Mouse (Mus musculus): ENCODE measurements around the gene Lyl1. TPM values are rescaled to one million over a fixed set of nuclear protein-coding genes. Genes with fewer than 3 reads are reported as not detected.

Lyl1 gene
- total RNA-seq, 2 experiments from 2014 or later, result 4.2 to 4.5 TPM

GRCm38 (mm10) chr8:84698288-84698687, 3.0 kb upstream of the Lyl1 start:
- intact Hi-C loops (cut with DNase I), result no loop called here
- no peak for DNase-seq (ENCODE audit: low spot score)

DNA sequence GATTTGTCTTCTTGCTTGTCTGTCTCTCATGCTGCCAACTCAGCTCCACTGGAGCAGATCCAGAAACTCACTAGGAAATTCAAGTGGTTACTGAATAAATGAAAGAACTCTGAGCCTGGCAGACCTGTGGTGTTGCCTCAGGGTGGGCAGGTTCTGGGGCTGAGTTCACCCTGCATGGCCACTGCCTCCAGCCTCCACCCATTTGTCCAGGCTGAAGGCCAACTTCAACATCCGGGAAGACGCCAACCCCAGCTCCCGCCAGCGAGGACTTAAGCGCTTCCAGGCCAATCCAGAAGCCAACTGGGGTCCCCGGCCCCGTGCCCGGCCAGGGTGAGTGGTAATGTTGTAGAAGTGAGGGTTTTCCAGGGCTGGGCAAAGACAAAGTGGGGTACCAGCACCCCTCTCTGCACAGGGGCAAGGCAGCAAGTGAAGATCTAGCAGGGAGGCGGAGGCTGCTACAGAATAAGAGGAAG, 2.3 kb upstream of the Lyl1 start:
- peak; percentile 74 for DNase-seq (ENCODE audit: low spot score)
- intact Hi-C loops (cut with DNase I), result no loop called here

DNA sequence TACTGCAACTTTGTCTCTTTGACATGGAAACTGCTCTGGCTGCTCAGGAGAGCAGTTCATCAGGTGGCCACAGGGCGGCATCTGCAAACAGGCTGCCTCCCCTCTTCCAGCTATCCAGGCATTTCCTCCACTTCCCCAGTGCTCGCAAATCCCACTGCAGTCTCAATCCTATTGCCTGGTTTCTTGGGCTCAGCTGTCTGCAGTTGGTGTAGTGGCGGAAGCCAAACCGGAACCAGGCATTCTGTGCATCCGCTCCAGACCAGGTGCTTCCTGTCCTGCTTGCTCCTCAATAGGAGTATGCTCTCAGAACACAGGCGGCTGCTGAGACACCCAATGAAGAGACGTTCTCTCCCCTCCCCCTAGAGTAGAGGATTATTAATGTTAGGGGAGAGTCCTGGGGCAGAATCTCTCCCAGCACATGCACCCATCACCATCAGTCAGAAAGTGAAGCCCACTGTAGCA, 1.4 kb upstream of the Lyl1 start:
- peak; percentile 80 for DNase-seq (ENCODE audit: low spot score)
- intact Hi-C loops (cut with DNase I), result loop anchor here (2.0 to 5.0 kb wide), 2 partner anchors 37 to 39 kb away; no protein-coding TSS in a partner anchor

- no peak for DNase-seq (ENCODE audit: low spot score)
- intact Hi-C loops (cut with DNase I), result loop anchor here (2.0 to 5.0 kb wide), 2 partner anchors 37 to 40 kb away; no protein-coding TSS in a partner anchor
Observed at GRCm38 (mm10) chr8:84700526-84700925, 731 bp upstream of the Lyl1 start.

DNA sequence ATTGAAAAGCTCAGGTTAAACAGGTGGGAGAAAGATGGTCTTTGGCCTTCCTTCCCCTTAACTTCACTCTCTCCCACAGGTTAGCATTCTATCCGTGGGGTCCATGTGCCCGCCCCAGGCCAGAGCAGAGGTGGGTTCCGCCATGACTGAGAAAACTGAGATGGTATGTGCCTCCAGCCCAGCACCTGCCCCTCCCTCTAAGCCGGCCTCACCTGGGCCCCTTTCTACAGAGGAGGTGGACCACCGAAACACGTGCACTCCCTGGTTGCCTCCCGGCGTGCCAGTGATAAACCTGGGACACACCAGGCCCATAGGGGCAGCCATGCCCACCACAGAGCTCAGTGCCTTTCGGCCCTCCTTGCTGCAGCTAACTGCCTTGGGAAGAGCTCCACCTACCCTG, 1.3 kb downstream of the Lyl1 start:
- intact Hi-C loops (cut with DNase I), result loop anchor here (5.0 kb wide), 1 partner anchor 35 kb away; no protein-coding TSS in a partner anchor
- no peak for DNase-seq (ENCODE audit: low spot score)

GRCm38 (mm10) chr8:84702963-84703465, 1.8 kb downstream of the Lyl1 start:
- DNase-seq (ENCODE audit: low spot score), result no peak
- intact Hi-C loops (cut with DNase I), result loop anchor here (5.0 kb wide), 1 partner anchor 34 kb away; no protein-coding TSS in a partner anchor

- intact Hi-C loops (cut with DNase I), result loop anchor here (5.0 kb wide), 1 partner anchor 34 kb away; no protein-coding TSS in a partner anchor
Observed at GRCm38 (mm10) chr8:84703466-84704249, 2.4 kb downstream of the Lyl1 start.

DNA sequence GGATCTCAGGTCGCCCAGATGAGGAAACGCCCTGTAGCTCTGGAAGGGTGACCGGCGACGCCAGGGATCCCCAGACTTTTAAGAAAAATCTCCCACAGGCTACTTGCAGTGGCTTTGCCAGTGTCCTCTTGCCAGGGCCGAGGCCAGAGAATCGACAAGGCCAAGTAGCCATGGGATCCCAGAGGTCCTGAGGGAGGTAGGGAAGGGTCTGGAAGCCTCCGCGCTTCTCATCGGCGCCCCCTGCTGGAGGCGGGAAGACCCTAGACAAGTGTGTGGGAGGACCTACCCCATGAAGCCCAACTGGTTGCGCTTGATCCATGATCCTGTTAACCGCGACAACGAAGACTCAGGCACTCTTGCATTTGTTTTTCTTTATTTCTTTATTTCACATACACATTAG, 3.1 kb downstream of the Lyl1 start:
- intact Hi-C loops (cut with DNase I), result loop anchor here (5.0 kb wide), 1 partner anchor 33 kb away; no protein-coding TSS in a partner anchor
- DNase-seq (ENCODE audit: low spot score), result peak; percentile 78

More at GRCm38 (mm10) chr8:84703466-84704249, 2.4 kb downstream of the Lyl1 start:
- DNase-seq (ENCODE audit: low spot score), result no peak

- DNase-seq (ENCODE audit: low spot score), result peak; percentile 27
- intact Hi-C loops (cut with DNase I), result loop anchor here (5.0 kb wide), 2 partner anchors 32 to 503 kb away; no protein-coding TSS in a partner anchor
Observed at GRCm38 (mm10) chr8:84704867-84705831, 3.9 kb downstream of the Lyl1 start.

DNA sequence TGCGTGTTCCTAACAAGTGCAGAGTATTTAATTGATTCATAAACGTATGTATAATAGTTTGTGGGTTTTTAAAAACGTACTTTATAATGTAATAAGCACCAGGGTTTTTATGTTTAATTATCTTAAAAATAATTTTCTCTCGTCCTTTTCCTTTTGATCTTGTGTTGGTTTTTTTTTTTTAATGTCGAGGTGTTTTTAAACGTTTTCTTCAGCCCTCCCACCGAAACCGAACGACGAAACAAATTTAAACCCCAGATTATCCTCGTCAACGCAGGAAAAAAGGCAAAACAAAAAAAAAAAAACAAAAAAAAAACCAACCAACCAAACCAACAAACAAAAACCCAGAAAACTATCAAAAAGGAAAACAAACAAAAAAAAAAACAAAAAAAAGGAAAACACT, 4.7 kb downstream of the Lyl1 start:
- no peak for DNase-seq (ENCODE audit: low spot score)
- intact Hi-C loops (cut with DNase I), result loop anchor here (5.0 kb wide), 1 partner anchor 504 kb away; no protein-coding TSS in a partner anchor

DNA sequence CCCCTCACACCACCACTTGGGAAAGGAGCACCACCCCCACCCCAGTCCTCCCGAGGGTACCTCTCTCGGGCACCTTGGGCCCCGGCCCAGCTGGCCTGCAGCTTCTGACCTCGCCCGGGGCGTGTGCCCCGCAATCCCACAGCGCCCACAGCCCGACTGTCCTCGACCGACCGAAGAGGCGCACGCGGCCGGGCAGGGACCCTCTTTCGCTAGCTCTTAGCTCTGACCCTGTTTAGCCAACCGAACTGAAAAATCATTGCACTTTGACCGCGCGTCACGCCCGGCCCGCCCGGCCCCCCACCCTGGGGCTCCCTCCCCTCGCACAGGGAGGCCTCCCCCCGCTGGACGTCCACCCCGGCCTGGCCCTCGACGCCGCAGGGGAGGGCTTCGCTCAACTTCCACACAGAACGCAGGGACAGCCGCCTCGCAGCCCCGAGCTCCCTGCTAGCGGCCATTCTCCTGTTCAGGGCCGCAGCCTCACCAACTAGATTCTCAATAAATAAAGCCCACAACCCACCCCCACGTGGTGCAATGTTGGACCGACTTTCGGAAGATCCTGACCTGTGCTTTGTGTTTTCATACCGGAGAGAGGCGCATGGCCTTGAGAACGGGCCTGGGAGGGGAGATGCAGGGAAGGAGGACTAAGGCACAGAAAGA, 5.5 kb downstream of the Lyl1 start:
- intact Hi-C loops (cut with DNase I), result loop anchor here (5.0 kb wide), 1 partner anchor 504 kb away; no protein-coding TSS in a partner anchor
- peak; percentile 53 for DNase-seq (ENCODE audit: low spot score)

DNA sequence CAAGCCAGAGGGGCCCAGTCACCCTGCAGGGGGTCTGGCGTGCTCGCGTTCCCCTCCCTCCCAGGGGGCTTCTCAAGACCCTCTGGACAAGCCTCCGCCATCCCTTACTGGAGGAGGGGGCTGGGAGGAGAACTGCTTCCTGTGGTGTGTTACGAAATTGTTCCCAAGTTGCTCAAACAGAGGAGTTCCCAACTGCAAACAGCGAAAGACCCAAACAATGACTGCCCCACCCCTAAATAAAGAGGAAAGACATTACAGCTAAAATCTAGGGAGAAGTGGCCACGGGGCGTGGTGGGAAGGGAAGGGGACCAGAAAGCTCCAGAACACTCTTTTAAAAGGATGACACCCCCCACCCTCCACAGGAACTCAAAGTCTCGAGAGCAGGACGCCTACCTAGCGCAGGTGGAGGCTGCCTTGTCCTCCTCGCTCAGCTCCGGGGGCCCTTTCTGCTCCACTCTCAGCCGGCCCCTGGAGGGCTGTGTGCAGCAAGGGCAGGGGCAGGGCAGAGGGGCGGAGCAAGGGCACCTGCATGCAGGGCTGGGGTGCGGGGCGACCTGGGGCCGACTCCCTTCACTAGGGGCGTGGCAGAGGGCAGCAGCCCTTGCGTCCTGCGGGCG, 6.1 kb downstream of the Lyl1 start:
- intact Hi-C loops (cut with DNase I), result loop anchor here (5.0 kb wide), 1 partner anchor 505 kb away; no protein-coding TSS in a partner anchor
- peak; percentile 21 for DNase-seq (ENCODE audit: low spot score)

GRCm38 (mm10) chr8:84708071-84708541, 6.8 kb downstream of the Lyl1 start:
- intact Hi-C loops (cut with DNase I), result loop anchor here (5.0 kb wide), 1 partner anchor 506 kb away; no protein-coding TSS in a partner anchor
- DNase-seq (ENCODE audit: low spot score), result peak; percentile 36

- DNase-seq (ENCODE audit: low spot score), result peak; percentile 72
- intact Hi-C loops (cut with DNase I), result loop anchor here (1.0 to 5.0 kb wide), 2 partner anchors 104 to 507 kb away; no protein-coding TSS in a partner anchor
Observed at GRCm38 (mm10) chr8:84708774-84709475, 7.7 kb downstream of the Lyl1 start.

- intact Hi-C loops (cut with DNase I), result loop anchor here (1.0 to 5.0 kb wide), 3 partner anchors 27 to 508 kb away; no protein-coding TSS in a partner anchor
- no peak for DNase-seq (ENCODE audit: low spot score)
Observed at GRCm38 (mm10) chr8:84709931-84710330, 8.7 kb downstream of the Lyl1 start.

DNA sequence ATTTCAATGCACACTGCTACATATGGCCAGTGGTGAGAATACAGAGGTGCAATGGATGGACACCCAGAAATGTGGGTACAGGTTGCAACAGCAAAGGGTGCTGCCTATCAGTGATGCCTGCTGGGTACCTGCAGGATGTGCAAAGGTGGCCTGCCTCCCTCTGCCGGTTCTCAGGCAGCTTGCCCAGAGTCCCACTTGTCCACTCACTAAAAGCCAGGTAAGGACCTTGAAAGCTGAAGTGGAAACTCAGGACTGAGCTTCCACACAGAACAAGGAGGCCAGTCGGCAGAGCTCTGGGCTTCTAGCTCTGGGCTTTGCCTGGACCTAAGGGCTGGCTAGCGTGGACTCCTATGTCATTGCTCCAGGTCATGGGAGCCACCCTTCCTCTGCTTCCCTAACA, 10.1 kb downstream of the Lyl1 start:
- intact Hi-C loops (cut with DNase I), result loop anchor here (2.0 kb wide), 1 partner anchor 25 kb away; no protein-coding TSS in a partner anchor
- no peak for DNase-seq (ENCODE audit: low spot score)

- intact Hi-C loops (cut with DNase I), result loop anchor here (2.0 kb wide), 1 partner anchor 25 kb away; no protein-coding TSS in a partner anchor
- peak; percentile 76 for DNase-seq (ENCODE audit: low spot score)
Observed at GRCm38 (mm10) chr8:84711933-84712758, 10.9 kb downstream of the Lyl1 start.

All from heart, postnatal 25 days (tissue).